Mouse (Mus musculus): ENCODE measurements around the gene Bst1.
A peak's percentile ranks its signal among the peaks of the same experiment; 100 is the strongest.

GRCm38 (mm10) chr5:43837372-43837771, 18.7 kb downstream of the Bst1 start:
- TF ChIP-seq CTCF (IDR thresholded peaks at IDR 0.05; ENCODE audit: extremely low read depth, insufficient read depth, insufficient read length, insufficient replicate concordance), result peak; percentile 39; the same call in 1 of the 2 replicates
- no peak for TF ChIP-seq POLR2A (IDR thresholded peaks at IDR 0.05; ENCODE audit: low read depth, low read length)

Measured in spleen, adult 2 months (tissue).